Mouse (Mus musculus) C2C12 (cell line): ENCODE results near the gene Gpr37l1.

Experiments used
- CEBPB ChIP-seq: IDR thresholded peaks from one replicate; pipeline ENCODE4 v1.6.1; 2011; ENCODE audit warnings: low read depth, mild to moderate bottlenecking, control low read depth, moderate library complexity
- CTCF ChIP-seq: IDR thresholded peaks from one replicate; pipeline ENCODE4 v1.5.1; 2011; ENCODE audit not compliant: control insufficient read depth, insufficient read depth, insufficient read length
- FOSL1 ChIP-seq: IDR thresholded peaks from one replicate; pipeline ENCODE4 v1.8.0; 2011; ENCODE audit warnings: mild to moderate bottlenecking, low read length; ENCODE audit not compliant: poor library complexity, insufficient read depth, severe bottlenecking
- MYOD1 ChIP-seq: IDR thresholded peaks from one replicate; pipeline ENCODE4 v1.6.1; 2011; ENCODE audit warnings: low read depth; ENCODE audit not compliant: control insufficient read depth, insufficient read length
- USF1 ChIP-seq: IDR thresholded peaks from one replicate; pipeline ENCODE4 v1.6.1; 2011; ENCODE audit warnings: low read depth, mild to moderate bottlenecking, control low read depth, moderate library complexity

GRCm38 (mm10) chr1:135195907-135196440 is 28.5 kb upstream of the Gpr37l1 start:
- TF ChIP-seq MYOD1, result no peak
- no peak for TF ChIP-seq CTCF
- TF ChIP-seq CEBPB, result no peak
- TF ChIP-seq FOSL1, result no peak
- no peak for TF ChIP-seq USF1
